In the genomic region with DNA sequence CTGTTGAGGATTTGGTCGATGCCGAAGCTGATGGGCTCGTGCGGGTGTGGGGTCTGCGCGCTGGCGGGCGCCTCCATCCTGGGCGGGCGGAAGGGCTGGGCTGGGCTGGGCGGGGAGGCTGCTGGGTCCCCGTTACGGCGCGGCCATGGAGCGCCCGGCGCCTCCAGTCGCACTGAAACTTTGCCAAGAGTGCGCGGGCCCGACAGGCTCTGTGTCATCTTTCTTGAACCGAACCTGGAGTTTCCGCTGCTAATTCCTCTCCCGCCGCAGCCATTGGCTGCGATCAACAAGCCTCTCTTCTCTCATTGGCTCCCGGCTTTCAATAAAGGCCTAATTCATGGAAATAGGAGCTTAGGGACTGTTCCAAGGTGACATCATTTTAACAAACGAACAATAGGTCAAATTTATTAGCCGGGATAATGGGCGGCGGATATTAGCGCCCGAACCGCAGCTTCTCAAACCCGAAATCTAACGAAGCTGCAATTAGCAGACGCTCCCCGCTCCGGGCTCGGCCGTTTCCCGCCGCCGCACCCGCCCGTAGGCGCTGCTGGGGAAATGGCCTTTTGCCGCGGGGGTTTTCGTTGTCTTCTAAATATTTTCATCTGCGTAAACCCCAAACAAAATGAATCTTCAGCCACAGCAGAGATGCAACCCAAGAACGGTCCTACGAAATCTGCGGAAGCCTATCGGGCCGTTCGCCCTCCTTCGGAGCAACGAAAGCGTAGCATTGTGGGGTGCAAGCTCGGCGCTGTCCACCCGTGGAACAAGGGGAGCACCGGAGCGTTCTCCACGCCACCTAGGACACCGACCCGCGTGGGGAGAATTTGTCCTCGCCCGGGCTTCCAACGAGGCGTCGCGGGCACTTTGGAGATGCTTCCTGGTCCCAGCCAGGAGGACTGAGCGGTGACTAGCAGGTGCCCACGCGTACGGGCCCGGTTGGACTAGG, we compare ENCODE assay signal across 9 mouse cellular contexts. TPM values are rescaled to one million over a fixed set of nuclear protein-coding genes. Genes with fewer than 3 reads are reported as not detected.
A peak's percentile ranks its signal among the peaks of the same experiment; 100 is the strongest.
DNase-seq lines count a peak whose midpoint lies in the region; ATAC-seq lines count a peak whose summit lies in the region.
"Had no signal": no experiment of that assay in that cellular context is flagged by ENCODE, and none has a peak within 500 bp of the region (broad histone marks: within the 10 kb centered on the region; RNA-seq: fewer than 3 reads in every experiment).

A gene (minus strand): TSS at position 207 of the 946 bp plus-strand sequence.

- H3K27me3 ChIP-seq in lung, embryonic 15.5 days = peaks cover 99% of the 10 kb centered on the region
- H3K27me3 ChIP-seq in forebrain, embryonic 12.5 days = peaks cover 99% of the 10 kb centered on the region
- H3K27me3 ChIP-seq in intestine, embryonic 15.5 days (replicated peaks) = peaks cover 85% of the 10 kb centered on the region
- peaks cover 76% of the 10 kb centered on the region for H3K27me3 ChIP-seq in midbrain, embryonic 15.5 days (replicated peaks)

- H3K4me3 ChIP-seq in lung, embryonic 15.5 days = peak within 1 kb of the TSS; percentile 23
- peak within 1 kb of the TSS; percentile 38 for H3K4me3 ChIP-seq in forebrain, embryonic 12.5 days (replicated peaks)
- H3K4me3 ChIP-seq in intestine, embryonic 15.5 days (replicated peaks) = peak within 1 kb of the TSS; percentile 29
- H3K4me3 ChIP-seq in midbrain, embryonic 15.5 days = peak within 1 kb of the TSS; percentile 14

- H3K9me3 ChIP-seq in lung, embryonic 15.5 days = no peaks in the 10 kb centered on the region
- H3K9me3 ChIP-seq in forebrain, embryonic 12.5 days = no peaks in the 10 kb centered on the region
- H3K9me3 ChIP-seq in intestine, embryonic 15.5 days = no peaks in the 10 kb centered on the region
- H3K9me3 ChIP-seq in midbrain, embryonic 15.5 days = no peaks in the 10 kb centered on the region

- no peak for DNase-seq in lung, postnatal 14 days
- DNase-seq in cerebellum, adult 11-12 months = peak; percentile 91
- DNase-seq in left cerebral cortex, adult 9 months (ENCODE audit: low spot score in 2 of 2) = no peak

- no peak within 1 kb of the TSS for H3K27ac ChIP-seq in lung, embryonic 15.5 days
- H3K27ac ChIP-seq in forebrain, embryonic 12.5 days = no peak within 1 kb of the TSS
- H3K27ac ChIP-seq in intestine, embryonic 15.5 days = no peak within 1 kb of the TSS
- no peak within 1 kb of the TSS for H3K27ac ChIP-seq in midbrain, embryonic 15.5 days

- H3K4me2 ChIP-seq in lung, embryonic 15.5 days = peak within 1 kb of the TSS; percentile 47
- peak within 1 kb of the TSS; percentile 60 for H3K4me2 ChIP-seq in forebrain, embryonic 12.5 days
- peak within 1 kb of the TSS; percentile 55 for H3K4me2 ChIP-seq in intestine, embryonic 15.5 days (replicated peaks)
- peak within 1 kb of the TSS; percentile 31 for H3K4me2 ChIP-seq in midbrain, embryonic 15.5 days

- no peak for ATAC-seq in lung, embryonic 15.5 days (ENCODE audit: borderline replicate concordance, extremely low read depth, low FRiP score, low TSS enrichment)
- peak; percentile 73 for ATAC-seq in forebrain, embryonic 12.5 days (ENCODE audit: low FRiP score)
- ATAC-seq in intestine, embryonic 15.5 days = peak; percentile 29
- peak; percentile 24; the same call in 1 of the 2 replicates for ATAC-seq in midbrain, embryonic 15.5 days (replicated peaks)
- ATAC-seq in activated CD4-positive, CD25-positive, alpha-beta regulatory T cell, adult 4 months = no peak

- H3K9ac ChIP-seq in lung, embryonic 15.5 days = no peak within 1 kb of the TSS
- H3K9ac ChIP-seq in forebrain, embryonic 12.5 days = peak within 1 kb of the TSS; percentile 25; the same call in 1 of the 2 replicates
- H3K9ac ChIP-seq in intestine, embryonic 15.5 days = no peak within 1 kb of the TSS
- H3K9ac ChIP-seq in midbrain, embryonic 15.5 days = no peak within 1 kb of the TSS

- under 1% methylated on average over 81 of the region's 81 CpGs for WGBS in lung, embryonic 15.5 days
- under 1% methylated on average over 77 of the region's 81 CpGs for WGBS in forebrain, embryonic 12.5 days
- 1% methylated on average over 81 of the region's 81 CpGs for WGBS in intestine, embryonic 15.5 days
- WGBS in midbrain, embryonic 15.5 days = under 1% methylated on average over 74 of the region's 81 CpGs

- no peaks in the 10 kb centered on the region for H3K36me3 ChIP-seq in lung, embryonic 15.5 days
- H3K36me3 ChIP-seq in forebrain, embryonic 12.5 days (replicated peaks) = no peaks in the 10 kb centered on the region
- H3K36me3 ChIP-seq in intestine, embryonic 15.5 days = no peaks in the 10 kb centered on the region
- H3K36me3 ChIP-seq in midbrain, embryonic 15.5 days (replicated peaks) = no peaks in the 10 kb centered on the region

- peaks cover 37% of the 10 kb centered on the region for H3K4me1 ChIP-seq in lung, embryonic 15.5 days
- peaks cover 37% of the 10 kb centered on the region for H3K4me1 ChIP-seq in forebrain, embryonic 12.5 days
- peaks cover 32% of the 10 kb centered on the region for H3K4me1 ChIP-seq in intestine, embryonic 15.5 days (replicated peaks)
- peaks cover 30% of the 10 kb centered on the region for H3K4me1 ChIP-seq in midbrain, embryonic 15.5 days

RNA-seq across cellular contexts. Expression of the gene that starts here (rescaled TPM):
- 0.10 TPM in 1 of 2 replicates, not detected in the other for polyA plus RNA-seq in lung, embryonic 15.5 days (2015; fragmentation: Nextera tagmentation; extraction: Ambion mirVana)
- polyA plus RNA-seq in forebrain, embryonic 12.5 days (2016; fragmentation: Nextera tagmentation; extraction: Ambion mirVana) = 0.32 TPM in 1 of 2 replicates, not detected in the other
- 0.21 and 0.26 TPM in 2 replicates for polyA plus RNA-seq in intestine, embryonic 15.5 days (2015; fragmentation: Nextera tagmentation; extraction: Ambion mirVana)
- 1.1 and 3.2 TPM in 2 replicates for polyA plus RNA-seq in midbrain, embryonic 15.5 days (2015; fragmentation: Nextera tagmentation; extraction: Ambion mirVana)
- polyA plus RNA-seq in activated CD4-positive, CD25-positive, alpha-beta regulatory T cell, adult 4 months (2017; shearing (Covaris generic)) = not detected
- polyA plus RNA-seq: spleen, adult 2 months had no signal

Comparison
In these comparisons a context has a peak if more than half of its experiments do, and no peak if none do; other contexts are left out.
1. Peak in ATAC-seq, H3K4me3 ChIP-seq, H3K9ac ChIP-seq and H3K4me2 ChIP-seq in forebrain, embryonic 12.5 days; RNA of the gene not detected or under 1 TPM.
2. Peak in ATAC-seq, H3K4me3 ChIP-seq and H3K4me2 ChIP-seq in intestine, embryonic 15.5 days; RNA of the gene not detected or under 1 TPM.